Mouse (Mus musculus) E14TG2a.4 (cell line): ENCODE measurements around the gene Fkbp6.

Experiments
- H3K27me3 ChIP-seq: 2 replicates; pipeline ENCODE4 v1.6.1; 2014; ENCODE audit warnings: low read length, control low read depth; ENCODE audit not compliant: insufficient read depth
- H3K36me3 ChIP-seq: 2 replicates; pipeline ENCODE4 v1.6.1; 2014; ENCODE audit warnings: low read length, control low read depth; ENCODE audit not compliant: insufficient read depth
- H3K4me1 ChIP-seq: replicated peaks from 2 replicates; pipeline ENCODE4 v1.6.1; 2014; ENCODE audit warnings: low read depth, low read length, control low read depth
- H3K4me3 ChIP-seq: replicated peaks from 2 replicates; pipeline ENCODE4 v1.5.1; 2014; ENCODE audit warnings: mild to moderate bottlenecking, low read length
- H3K9me3 ChIP-seq: 2 replicates; pipeline ENCODE4 v1.6.1; 2014; ENCODE audit warnings: low read length, control low read depth
- CTCF ChIP-seq: conservative IDR thresholded peaks from 2 replicates; pipeline ENCODE4 v1.5.1; 2014; ENCODE audit warnings: low read length
- NANOG ChIP-seq: IDR thresholded peaks from 2 replicates; pipeline ENCODE4 v1.6.1; 2014; ENCODE audit warnings: borderline replicate concordance, low read length, mixed read lengths
- POU5F1 ChIP-seq: IDR thresholded peaks from 2 replicates; pipeline ENCODE4 v1.6.1; 2014; ENCODE audit warnings: low read length, borderline replicate concordance

Fkbp6 gene

GRCm38 (mm10) chr5:135359772-135360171, 9.9 kb upstream of the Fkbp6 start:
- Histone ChIP-seq H3K4me3 (no peak overlapping the region), H3K9me3 (peaks cover 11% of the 10 kb centered on the region), H3K27me3 (peaks cover 12% of the 10 kb centered on the region), H3K4me1 (0 out of 2 replicates have a peak, but pooled peaks cover 7% of the 10 kb centered on the region), H3K36me3 (no peaks in the 10 kb centered on the region)
- TF ChIP-seq CTCF (no peak), POU5F1 (no peak), NANOG (no peak)

- no peaks in the 10 kb centered on the region for H3K36me3 ChIP-seq
- peaks cover 8% of the 10 kb centered on the region for H3K4me1 ChIP-seq
- peaks cover 11% of the 10 kb centered on the region for H3K9me3 ChIP-seq
- no peak overlapping the region for H3K4me3 ChIP-seq
- peaks cover 18% of the 10 kb centered on the region for H3K27me3 ChIP-seq
- TF ChIP-seq NANOG: no peak
- TF ChIP-seq CTCF: no peak
- no peak for TF ChIP-seq POU5F1
Measured at GRCm38 (mm10) chr5:135357556-135357955, 7.7 kb upstream of the Fkbp6 start.

- H3K27me3 ChIP-seq: peaks cover 33% of the 10 kb centered on the region
- no peak for TF ChIP-seq CTCF
- TF ChIP-seq NANOG: no peak
- TF ChIP-seq POU5F1: no peak
- H3K9me3 ChIP-seq: peaks cover 12% of the 10 kb centered on the region
- no peak overlapping the region for H3K4me3 ChIP-seq
- peaks cover 8% of the 10 kb centered on the region for H3K4me1 ChIP-seq
- H3K36me3 ChIP-seq: no peaks in the 10 kb centered on the region
Measured at GRCm38 (mm10) chr5:135356090-135356489, 6.2 kb upstream of the Fkbp6 start.

- H3K4me1 ChIP-seq: peaks cover 8% of the 10 kb centered on the region
- H3K4me3 ChIP-seq: peak overlapping the region; percentile 72
- H3K27me3 ChIP-seq: peaks cover 47% of the 10 kb centered on the region
- peak; percentile 98 for TF ChIP-seq CTCF
- no peak for TF ChIP-seq POU5F1
- H3K36me3 ChIP-seq: no peaks in the 10 kb centered on the region
- H3K9me3 ChIP-seq: peaks cover 22% of the 10 kb centered on the region
Measured at GRCm38 (mm10) chr5:135353564-135353963, 3.7 kb upstream of the Fkbp6 start.

GRCm38 (mm10) chr5:135352995-135353394, 3.2 kb upstream of the Fkbp6 start, which contains the start of gene Trim50:
TSS of gene Trim50 (plus strand) at chr5:135353295.
- no peak for TF ChIP-seq POU5F1
- no peak for TF ChIP-seq CTCF
- TF ChIP-seq NANOG: no peak
- peak within 1 kb of the TSS; percentile 72 for H3K4me3 ChIP-seq
- no peaks in the 10 kb centered on the region for H3K36me3 ChIP-seq
- peaks cover 22% of the 10 kb centered on the region for H3K9me3 ChIP-seq
- peaks cover 47% of the 10 kb centered on the region for H3K27me3 ChIP-seq
- peaks cover 8% of the 10 kb centered on the region for H3K4me1 ChIP-seq

GRCm38 (mm10) chr5:135351606-135352005, 1.8 kb upstream of the Fkbp6 start:
- H3K4me1 ChIP-seq: peaks cover 8% of the 10 kb centered on the region
- peaks cover 22% of the 10 kb centered on the region for H3K9me3 ChIP-seq
- H3K36me3 ChIP-seq: no peaks in the 10 kb centered on the region
- H3K4me3 ChIP-seq: no peak overlapping the region
- TF ChIP-seq POU5F1: no peak
- TF ChIP-seq NANOG: no peak
- no peak for TF ChIP-seq CTCF
- peaks cover 47% of the 10 kb centered on the region for H3K27me3 ChIP-seq

- peaks cover 29% of the 10 kb centered on the region for H3K27me3 ChIP-seq
- no peaks in the 10 kb centered on the region for H3K36me3 ChIP-seq
- no peaks in the 10 kb centered on the region; the same call in 1 of the 2 replicates for H3K4me1 ChIP-seq
- peaks cover 22% of the 10 kb centered on the region for H3K9me3 ChIP-seq
- TF ChIP-seq CTCF (no peak), NANOG (no peak), POU5F1 (no peak)
- H3K4me3 ChIP-seq: no peak overlapping the region
Measured at GRCm38 (mm10) chr5:135347511-135348011, 2.3 kb downstream of the Fkbp6 start.

- Histone ChIP-seq H3K4me3 (no peak overlapping the region), H3K4me1 (no peaks in the 10 kb centered on the region), H3K9me3 (peaks cover 22% of the 10 kb centered on the region), H3K27me3 (peaks cover 18% of the 10 kb centered on the region), H3K36me3 (no peaks in the 10 kb centered on the region)
- TF ChIP-seq NANOG (no peak), POU5F1 (no peak), CTCF (no peak; the same call in 1 of the 2 replicates)
Measured at GRCm38 (mm10) chr5:135346430-135346829, 3.4 kb downstream of the Fkbp6 start.

- no peak for TF ChIP-seq NANOG
- no peak for TF ChIP-seq POU5F1
- no peak for TF ChIP-seq CTCF
- Histone ChIP-seq H3K9me3 (peaks cover 19% of the 10 kb centered on the region), H3K4me1 (no peaks in the 10 kb centered on the region), H3K27me3 (peaks cover 16% of the 10 kb centered on the region), H3K4me3 (no peak overlapping the region), H3K36me3 (no peaks in the 10 kb centered on the region)
Measured at GRCm38 (mm10) chr5:135345989-135346388, 3.9 kb downstream of the Fkbp6 start.
